Mouse (Mus musculus): Measurements from ENCODE around the gene Kat2a. TPM values are rescaled to one million over a fixed set of nuclear protein-coding genes. Genes with fewer than 3 reads are reported as not detected.

Gene Kat2a
- total RNA-seq, 2 experiments from 2014 or later = 11.9 to 12.1 TPM

DNA sequence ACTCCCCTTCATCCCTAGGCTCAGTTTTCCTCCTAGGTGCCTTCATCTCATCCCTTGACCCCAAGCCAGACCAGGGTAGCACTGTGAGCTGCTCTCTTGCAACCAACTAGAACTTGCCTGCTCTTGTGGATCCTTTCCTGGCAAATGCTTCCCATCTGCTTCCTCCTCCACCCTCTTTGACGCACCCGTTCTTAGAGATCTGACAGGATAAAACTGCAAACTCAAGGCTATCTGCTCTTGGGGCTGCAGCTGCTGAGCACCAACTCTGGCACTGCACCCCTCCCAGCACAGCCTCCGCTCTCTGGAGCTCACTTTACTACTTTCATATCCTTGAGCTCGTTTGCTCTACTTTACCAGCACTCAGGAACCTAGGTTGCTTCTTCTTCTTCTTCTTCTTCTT is 36.4 kb upstream of the Kat2a start:
- DNase-seq = no peak
- intact Hi-C loops (cut with DNase I) = no loop called here
- no peak overlapping the region for H3K4me3 ChIP-seq
- no peak for TF ChIP-seq CTCF (IDR thresholded peaks at IDR 0.05)
- no peak overlapping the region for H3K27ac ChIP-seq

DNA sequence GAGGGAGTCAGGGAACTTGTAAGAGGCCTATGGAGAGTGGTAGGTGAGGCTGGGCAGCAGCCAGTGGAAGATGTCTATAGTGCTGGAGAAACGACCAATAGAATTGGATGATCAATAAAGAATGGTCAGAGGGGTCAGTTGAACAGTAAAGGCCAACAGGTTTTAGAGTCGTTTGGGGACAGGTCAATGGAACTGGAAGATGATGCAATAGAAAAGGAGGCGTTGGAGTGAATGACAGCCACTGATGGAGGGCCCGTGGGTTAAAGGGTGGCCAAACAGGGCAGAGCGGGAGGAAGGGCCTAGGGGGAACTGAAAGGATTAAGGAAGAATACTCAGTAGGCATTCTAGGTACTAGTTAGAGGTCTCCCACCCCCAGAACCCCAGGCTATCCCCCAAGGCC is 34.8 kb upstream of the Kat2a start:
- H3K27ac ChIP-seq = no peak overlapping the region
- no peak for DNase-seq
- no peak overlapping the region for H3K4me3 ChIP-seq
- intact Hi-C loops (cut with DNase I) = no loop called here
- no peak for TF ChIP-seq CTCF (IDR thresholded peaks at IDR 0.05)

DNA sequence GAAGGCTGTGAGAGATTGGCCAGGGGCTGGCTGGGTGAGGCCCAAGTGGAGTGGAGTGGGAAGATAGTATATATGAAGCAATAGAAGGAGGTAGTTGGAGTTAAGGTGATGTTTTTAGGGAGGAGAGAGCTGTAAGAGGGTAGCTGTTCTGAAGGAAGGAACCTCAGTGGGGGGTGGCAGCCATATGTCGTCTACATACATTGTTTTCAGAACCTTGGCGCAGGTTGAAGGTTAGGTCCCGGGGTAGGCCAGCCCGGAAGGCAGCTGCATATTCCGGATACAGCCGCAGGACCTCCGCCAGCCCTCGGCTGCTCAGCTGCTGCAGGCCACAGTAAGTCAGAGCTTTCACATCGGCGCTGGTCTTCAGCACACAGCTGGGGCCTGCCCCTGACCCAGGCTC is 34.3 kb upstream of the Kat2a start:
- TF ChIP-seq CTCF (IDR thresholded peaks at IDR 0.05) = no peak
- no peak overlapping the region for H3K4me3 ChIP-seq
- intact Hi-C loops (cut with DNase I) = no loop called here
- no peak overlapping the region for H3K27ac ChIP-seq
- DNase-seq = no peak

- intact Hi-C loops (cut with DNase I) = loop anchor here (2.0 kb wide), 1 partner anchor 16 kb away; no protein-coding TSS in a partner anchor
- Histone ChIP-seq H3K27ac (no peak overlapping the region), H3K4me3 (no peak overlapping the region)
- peak; percentile 67 for TF ChIP-seq CTCF (IDR thresholded peaks at IDR 0.05)
- DNase-seq = peak; percentile 55
Observed at GRCm38 (mm10) chr11:100745085-100745484, 32.8 kb upstream of the Kat2a start.

GRCm38 (mm10) chr11:100741348-100741747 is 29.1 kb upstream of the Kat2a start:
- peak; percentile 85 for DNase-seq
- TF ChIP-seq CTCF (IDR thresholded peaks at IDR 0.05) = no peak
- Histone ChIP-seq H3K27ac (0 out of 2 replicates have a peak overlapping the region, but pooled peaks have one; percentile 8), H3K4me3 (no peak overlapping the region)
- intact Hi-C loops (cut with DNase I) = no loop called here

DNA sequence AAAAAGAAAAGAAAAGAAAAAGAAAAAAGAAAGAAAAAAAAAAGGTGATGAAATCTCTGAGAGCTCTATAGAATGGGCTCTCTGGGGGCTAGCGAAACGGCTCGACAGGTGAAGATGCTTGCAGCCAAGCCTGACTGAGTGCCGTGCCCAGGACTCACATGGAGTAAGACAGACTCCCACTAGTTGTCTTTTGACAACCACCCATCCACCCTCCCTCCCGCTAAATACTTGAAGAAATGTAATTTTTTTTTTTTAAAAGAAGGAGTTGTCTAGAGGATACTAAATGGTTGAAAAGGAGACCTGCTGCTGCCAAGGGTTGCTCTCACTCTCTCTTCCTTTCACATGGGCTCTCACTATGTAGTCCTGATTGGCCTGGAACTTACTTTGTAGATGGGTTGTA is 26.5 kb upstream of the Kat2a start:
- no peak for TF ChIP-seq CTCF (IDR thresholded peaks at IDR 0.05)
- H3K27ac ChIP-seq = peak overlapping the region; percentile 89
- no peak for DNase-seq

DNA sequence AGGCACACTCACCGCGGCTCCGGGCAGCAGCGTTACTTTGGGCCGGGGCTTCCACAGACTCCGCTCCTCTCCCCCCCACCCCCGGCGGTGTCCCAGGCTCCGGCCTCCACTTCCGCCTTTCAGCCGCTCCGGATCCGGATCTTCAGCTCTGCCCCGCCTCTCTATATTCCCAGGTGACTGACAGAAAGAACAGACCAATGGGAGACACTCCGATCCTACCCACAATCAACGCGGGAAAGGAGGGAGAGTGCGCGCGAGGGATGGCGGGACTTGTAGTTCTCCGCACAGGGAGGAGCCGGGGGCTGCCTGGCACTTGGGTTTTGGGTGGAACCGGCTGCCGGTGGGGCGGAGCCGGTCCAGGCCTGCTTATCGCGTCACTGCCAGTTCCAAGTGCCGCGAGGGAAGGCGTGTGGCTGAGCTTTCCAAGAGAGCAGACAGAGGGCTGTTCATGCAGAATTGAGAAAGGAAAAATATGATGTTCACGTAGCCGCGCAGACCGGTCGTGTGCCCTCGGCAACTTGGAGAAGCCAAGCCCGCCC is 25.9 kb upstream of the Kat2a start, which contains the start of gene Rab5c:
TSS of gene Rab5c (minus strand) at position 150 of the 539 bp plus-strand sequence.
- Histone ChIP-seq H3K4me3 (peak within 1 kb of the TSS; percentile 92), H3K27ac (peak within 1 kb of the TSS; percentile 95)
- TF ChIP-seq CTCF (IDR thresholded peaks at IDR 0.05) = no peak
- DNase-seq = peak; percentile 99
- intact Hi-C loops (cut with DNase I) = no loop called here

More for the DNA sequence above, 26.5 kb upstream of the Kat2a start:
- H3K4me3 ChIP-seq = peak overlapping the region; percentile 92
- intact Hi-C loops (cut with DNase I) = no loop called here

- TF ChIP-seq CTCF (IDR thresholded peaks at IDR 0.05) = no peak
- no peak for DNase-seq
- peak overlapping the region; percentile 95 for H3K27ac ChIP-seq
- H3K4me3 ChIP-seq = peak overlapping the region; percentile 92
- intact Hi-C loops (cut with DNase I) = no loop called here
Observed at GRCm38 (mm10) chr11:100737105-100737733, 25.0 kb upstream of the Kat2a start.

- DNase-seq = no peak
- TF ChIP-seq CTCF (IDR thresholded peaks at IDR 0.05) = no peak
- Histone ChIP-seq H3K27ac (peak overlapping the region; percentile 95), H3K4me3 (peak overlapping the region; percentile 92)
- intact Hi-C loops (cut with DNase I) = no loop called here
Observed at GRCm38 (mm10) chr11:100736746-100737080, 24.4 kb upstream of the Kat2a start.

GRCm38 (mm10) chr11:100735954-100736745 is 23.9 kb upstream of the Kat2a start:
- no peak for DNase-seq
- intact Hi-C loops (cut with DNase I) = no loop called here
- H3K4me3 ChIP-seq = peak overlapping the region; percentile 92
- peak overlapping the region; percentile 95 for H3K27ac ChIP-seq
- TF ChIP-seq CTCF (IDR thresholded peaks at IDR 0.05) = no peak

- no peak for TF ChIP-seq CTCF (IDR thresholded peaks at IDR 0.05)
- Histone ChIP-seq H3K4me3 (peak overlapping the region; percentile 92), H3K27ac (peak overlapping the region; percentile 95)
- no peak for DNase-seq
- intact Hi-C loops (cut with DNase I) = no loop called here
Observed at GRCm38 (mm10) chr11:100735134-100735865, 23.0 kb upstream of the Kat2a start.

- no peak for DNase-seq
- intact Hi-C loops (cut with DNase I) = no loop called here
- Histone ChIP-seq H3K27ac (peak overlapping the region; percentile 85), H3K4me3 (peak overlapping the region; percentile 28; the same call in 1 of the 2 replicates)
- no peak for TF ChIP-seq CTCF (IDR thresholded peaks at IDR 0.05)
Observed at GRCm38 (mm10) chr11:100730477-100731205, 18.4 kb upstream of the Kat2a start.

Measured in gastrocnemius, adult 2 months (tissue).